Mouse (Mus musculus): ENCODE measurements at regions not wholly inside any gene's neighbourhood (a gene's known extent, or its start where the extent isn't known, plus 50 kb on each side); places are given as distances from the start of the nearest gene placed in this dataset.

- TF ChIP-seq POLR2A (IDR thresholded peaks at IDR 0.05; ENCODE audit: low read depth, low read length) (no peak), CTCF (IDR thresholded peaks at IDR 0.05; ENCODE audit: borderline replicate concordance, insufficient read depth, low read length) (no peak)
These were observed 313.5 kb downstream of the Bcl11a start for GRCm38 (mm10) chr11:24391385-24391784.

Measured in embryonic fibroblast, embryonic 13.5 days (primary cell).